Mouse (Mus musculus) stomach, postnatal 0 days (tissue): Measurements from ENCODE around the gene Gm11992.

Experiments used
- CTCF ChIP-seq: IDR thresholded peaks from 2 replicates; pipeline ENCODE4 v1.5.1; 2016; ENCODE audit warnings: antibody characterized with exemption, low read depth, mild to moderate bottlenecking, moderate library complexity
- EP300 ChIP-seq: optimal IDR thresholded peaks from 2 replicates; pipeline ENCODE3; 2016; ENCODE audit warnings: antibody characterized with exemption

DNA sequence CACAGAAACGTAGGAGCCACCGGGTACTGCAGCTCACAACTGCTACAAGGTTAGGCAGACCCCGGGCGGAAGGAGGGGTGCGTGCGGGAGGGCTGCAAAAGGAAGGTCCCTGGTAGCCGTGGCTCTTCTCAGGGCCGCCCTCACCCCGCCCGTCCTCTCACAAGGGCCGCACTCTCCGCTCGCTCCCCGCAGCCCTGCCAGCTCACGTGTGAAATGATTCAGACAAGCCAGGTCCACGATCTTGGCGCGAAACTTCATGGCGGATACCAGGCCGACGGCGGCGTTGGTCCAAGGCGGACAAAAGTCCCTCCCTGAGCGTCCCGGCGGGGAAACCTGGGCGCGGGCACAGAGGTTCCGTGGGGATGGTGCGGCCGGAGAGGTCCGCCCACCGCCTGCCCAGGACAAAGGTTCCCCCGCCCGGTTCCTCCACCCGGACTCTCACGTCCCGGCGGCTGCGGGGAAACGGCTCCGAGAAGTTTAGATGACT lies 37.5 kb upstream of the Gm11992 start, which contains the start of gene Hus1:
- TF ChIP-seq CTCF (peak; percentile 12; the same call in 1 of the 2 replicates), EP300 (no peak)
